Mouse (Mus musculus): ENCODE results near the gene Ccdc28a.

- TF ChIP-seq CTCF (IDR thresholded peaks at IDR 0.05; ENCODE audit: borderline replicate concordance, insufficient read depth, low read depth, low read length) (no peak), POLR2A (IDR thresholded peaks at IDR 0.05; ENCODE audit: borderline replicate concordance, insufficient read depth, low read length) (no peak)
Measured at GRCm38 (mm10) chr10:18237191-18237590, 2.4 kb upstream of the Ccdc28a start.

Measured in cerebellum, adult 2 months (tissue).